Mouse (Mus musculus): ENCODE results near the gene Hist1h2bg. TPM values are rescaled to one million over a fixed set of nuclear protein-coding genes. Genes with fewer than 3 reads are reported as not detected.

Gene Hist1h2bg
- polyA plus RNA-seq, 1 experiment, result 9.8 TPM

DNA sequence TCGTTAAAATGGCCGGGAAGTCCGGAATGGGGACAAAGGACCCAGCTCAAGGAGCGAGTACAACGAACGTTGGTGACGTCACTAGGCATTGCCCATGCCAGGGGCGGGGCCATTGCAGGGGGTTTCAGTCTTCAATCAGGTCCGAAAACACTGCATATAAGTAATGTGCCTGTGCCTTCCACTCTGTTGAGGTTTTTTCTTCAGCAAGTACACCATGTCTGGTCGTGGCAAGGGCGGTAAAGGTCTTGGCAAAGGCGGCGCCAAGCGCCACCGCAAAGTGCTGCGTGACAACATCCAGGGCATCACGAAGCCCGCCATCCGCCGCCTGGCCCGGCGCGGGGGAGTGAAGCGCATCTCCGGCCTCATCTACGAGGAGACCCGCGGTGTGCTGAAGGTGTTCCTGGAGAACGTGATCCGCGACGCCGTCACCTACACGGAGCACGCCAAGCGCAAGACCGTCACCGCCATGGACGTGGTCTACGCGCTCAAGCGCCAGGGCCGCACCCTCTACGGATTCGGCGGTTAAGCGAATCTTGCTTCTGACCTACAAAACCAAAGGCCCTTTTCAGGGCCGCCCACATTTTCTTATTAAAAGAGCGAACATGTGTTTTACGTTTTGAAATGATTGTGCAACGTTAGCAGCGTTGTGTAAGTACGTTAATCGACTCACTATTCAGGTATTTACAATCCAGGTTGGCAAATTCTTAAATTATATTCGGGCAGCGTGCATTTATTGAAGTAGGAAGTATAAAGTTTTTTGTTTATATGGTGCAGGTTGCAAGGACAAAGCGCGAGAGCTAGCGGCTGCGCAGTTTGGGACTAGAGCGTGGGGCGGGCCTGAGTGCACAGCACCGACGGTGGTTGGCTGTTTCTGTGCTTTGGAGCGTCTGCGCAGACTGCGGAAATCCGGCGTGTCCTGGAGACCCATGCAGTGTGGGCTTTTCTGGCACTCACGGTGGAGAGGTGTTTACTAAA lies 40.0 kb upstream of the Hist1h2bg start, which contains the start of gene Hist1h4h:
TSS of gene Hist1h4h (plus strand) at position 150 of the 975 bp plus-strand sequence.
- Histone ChIP-seq H3K4me1 (ENCODE audit: control insufficient read depth, insufficient read depth, low read length) (peaks cover 15% of the 10 kb centered on the region), H3K27ac (ENCODE audit: insufficient read depth, low read depth, low read length) (peak within 1 kb of the TSS; percentile 95), H3K4me3 (ENCODE audit: insufficient read depth, low read length) (peak within 1 kb of the TSS; percentile 71)
- TF ChIP-seq POLR2A (IDR thresholded peaks at IDR 0.05; ENCODE audit: borderline replicate concordance, low read depth, low read length), result peak; percentile 96
- TF ChIP-seq CTCF (IDR thresholded peaks at IDR 0.05; ENCODE audit: low read depth, low read length), result no peak

DNA sequence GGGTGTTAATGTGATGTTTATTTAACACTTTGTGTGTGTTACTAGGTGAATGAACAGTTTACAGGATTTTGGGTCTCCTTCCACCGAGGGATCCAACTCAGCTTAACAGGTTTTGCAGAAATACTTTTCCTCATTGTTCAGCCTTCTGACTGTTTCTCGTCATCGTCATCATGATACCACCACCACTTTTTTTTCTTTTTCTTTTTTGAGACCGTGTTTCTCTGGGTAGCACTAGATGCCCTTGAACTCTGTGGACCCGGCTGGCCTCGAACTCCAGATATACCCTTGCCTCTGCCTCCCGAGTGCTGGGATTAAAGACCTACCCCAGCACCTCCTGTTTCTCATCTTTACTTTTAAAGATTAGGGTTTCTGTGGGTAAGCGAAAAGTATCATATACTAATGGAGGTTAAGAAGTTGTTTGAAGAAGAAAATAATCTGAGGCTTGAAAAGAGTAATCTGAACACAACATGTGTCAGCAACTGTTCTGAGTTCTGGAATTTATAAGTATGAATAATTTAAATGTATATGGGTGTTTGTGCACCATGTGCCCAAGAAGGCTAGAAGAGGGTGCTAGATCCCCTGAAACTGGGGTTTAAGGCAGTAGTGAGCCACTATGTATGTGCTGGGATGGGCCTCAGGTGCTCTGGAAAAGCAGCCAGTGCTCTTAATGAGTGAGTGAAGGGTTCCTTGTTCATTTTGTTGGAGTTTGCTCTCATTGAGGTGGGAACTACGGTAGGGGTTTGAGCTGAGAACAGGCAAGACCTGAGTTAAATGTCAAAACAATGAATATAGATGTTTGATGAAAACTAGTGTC lies 38.7 kb upstream of the Hist1h2bg start:
- Histone ChIP-seq H3K27ac (ENCODE audit: insufficient read depth, low read depth, low read length) (peak overlapping the region; percentile 75), H3K4me1 (ENCODE audit: control insufficient read depth, insufficient read depth, low read length) (peaks cover 19% of the 10 kb centered on the region), H3K4me3 (ENCODE audit: insufficient read depth, low read length) (peak overlapping the region; percentile 54)
- TF ChIP-seq POLR2A (IDR thresholded peaks at IDR 0.05; ENCODE audit: borderline replicate concordance, low read depth, low read length) (no peak), CTCF (IDR thresholded peaks at IDR 0.05; ENCODE audit: low read depth, low read length) (no peak)

DNA sequence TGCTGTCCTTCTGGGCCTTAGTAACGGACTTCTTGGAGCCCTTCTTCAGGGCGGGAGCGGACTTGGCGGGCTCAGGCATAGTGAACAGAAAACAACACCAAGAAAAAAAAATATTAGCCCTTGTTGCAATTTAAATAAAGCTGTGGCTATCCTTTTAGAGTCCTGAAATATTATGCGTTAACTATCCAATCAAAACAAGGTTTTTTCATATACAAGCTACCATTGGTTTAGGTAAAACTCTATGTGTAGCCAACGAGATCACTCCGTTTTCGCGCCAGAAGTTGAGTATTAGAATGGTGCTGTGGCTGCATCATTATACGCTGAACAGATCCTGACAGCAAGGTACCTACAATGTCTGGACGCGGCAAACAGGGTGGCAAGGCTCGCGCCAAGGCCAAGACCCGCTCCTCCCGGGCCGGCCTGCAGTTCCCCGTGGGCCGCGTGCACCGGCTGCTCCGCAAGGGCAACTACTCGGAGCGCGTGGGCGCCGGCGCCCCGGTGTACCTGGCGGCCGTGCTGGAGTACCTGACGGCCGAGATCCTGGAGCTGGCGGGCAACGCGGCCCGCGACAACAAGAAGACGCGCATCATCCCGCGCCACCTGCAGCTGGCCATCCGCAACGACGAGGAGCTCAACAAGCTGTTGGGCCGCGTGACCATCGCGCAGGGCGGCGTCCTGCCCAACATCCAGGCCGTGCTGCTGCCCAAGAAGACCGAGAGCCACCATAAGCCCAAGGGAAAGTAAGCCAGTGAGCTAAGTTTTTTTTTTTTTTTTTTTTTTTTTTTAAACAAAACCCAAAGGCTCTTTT lies 37.4 kb upstream of the Hist1h2bg start, which contains the start of gene Hist1h2af:
TSS of gene Hist1h2af (plus strand) at position 347 of the 808 bp plus-strand sequence.
- Histone ChIP-seq H3K27ac (ENCODE audit: insufficient read depth, low read depth, low read length) (peak within 1 kb of the TSS; percentile 84), H3K4me3 (ENCODE audit: insufficient read depth, low read length) (peak within 1 kb of the TSS; percentile 63), H3K4me1 (ENCODE audit: control insufficient read depth, insufficient read depth, low read length) (peaks cover 28% of the 10 kb centered on the region)

DNA sequence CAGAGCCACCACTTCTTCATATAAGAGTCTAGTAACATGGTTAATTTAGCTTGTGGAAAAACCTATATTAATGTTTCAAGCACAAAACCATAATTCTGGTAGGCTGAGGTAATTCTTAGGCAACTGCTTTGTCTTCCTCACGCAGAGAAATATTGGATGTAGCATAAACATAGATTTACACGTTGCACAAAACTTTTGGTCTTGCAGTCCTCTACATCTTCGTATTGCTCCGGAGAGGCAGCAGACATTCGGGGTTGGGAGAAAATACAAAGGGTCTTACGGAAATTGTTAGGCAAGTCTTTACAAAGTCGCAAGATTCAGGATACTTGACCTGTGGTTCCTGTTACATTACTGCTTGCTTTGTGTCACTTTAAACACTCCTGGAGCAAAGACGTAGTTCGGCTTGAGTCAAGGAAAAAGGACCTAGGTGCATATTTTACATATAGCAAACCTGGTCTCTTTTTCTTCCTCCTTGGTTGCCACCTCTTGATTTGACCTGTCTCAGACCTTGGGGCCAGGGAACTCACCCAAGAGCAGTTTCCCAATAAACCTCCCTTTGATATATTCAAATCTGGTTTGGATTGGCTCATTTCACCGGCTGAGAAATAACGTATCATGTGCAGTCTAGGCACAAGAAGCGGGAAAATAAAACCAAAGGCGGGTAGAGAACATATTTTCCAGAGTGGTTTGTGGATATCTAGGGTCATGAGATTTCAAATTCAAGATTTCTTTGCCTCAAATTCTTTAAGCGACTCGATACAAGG lies 36.6 kb upstream of the Hist1h2bg start:
- TF ChIP-seq POLR2A (IDR thresholded peaks at IDR 0.05; ENCODE audit: borderline replicate concordance, low read depth, low read length), result no peak
- TF ChIP-seq CTCF (IDR thresholded peaks at IDR 0.05; ENCODE audit: low read depth, low read length), result no peak
- Histone ChIP-seq H3K4me1 (ENCODE audit: control insufficient read depth, insufficient read depth, low read length) (peaks cover 29% of the 10 kb centered on the region), H3K4me3 (ENCODE audit: insufficient read depth, low read length) (peak overlapping the region; percentile 63), H3K27ac (ENCODE audit: insufficient read depth, low read depth, low read length) (peak overlapping the region; percentile 84)

DNA sequence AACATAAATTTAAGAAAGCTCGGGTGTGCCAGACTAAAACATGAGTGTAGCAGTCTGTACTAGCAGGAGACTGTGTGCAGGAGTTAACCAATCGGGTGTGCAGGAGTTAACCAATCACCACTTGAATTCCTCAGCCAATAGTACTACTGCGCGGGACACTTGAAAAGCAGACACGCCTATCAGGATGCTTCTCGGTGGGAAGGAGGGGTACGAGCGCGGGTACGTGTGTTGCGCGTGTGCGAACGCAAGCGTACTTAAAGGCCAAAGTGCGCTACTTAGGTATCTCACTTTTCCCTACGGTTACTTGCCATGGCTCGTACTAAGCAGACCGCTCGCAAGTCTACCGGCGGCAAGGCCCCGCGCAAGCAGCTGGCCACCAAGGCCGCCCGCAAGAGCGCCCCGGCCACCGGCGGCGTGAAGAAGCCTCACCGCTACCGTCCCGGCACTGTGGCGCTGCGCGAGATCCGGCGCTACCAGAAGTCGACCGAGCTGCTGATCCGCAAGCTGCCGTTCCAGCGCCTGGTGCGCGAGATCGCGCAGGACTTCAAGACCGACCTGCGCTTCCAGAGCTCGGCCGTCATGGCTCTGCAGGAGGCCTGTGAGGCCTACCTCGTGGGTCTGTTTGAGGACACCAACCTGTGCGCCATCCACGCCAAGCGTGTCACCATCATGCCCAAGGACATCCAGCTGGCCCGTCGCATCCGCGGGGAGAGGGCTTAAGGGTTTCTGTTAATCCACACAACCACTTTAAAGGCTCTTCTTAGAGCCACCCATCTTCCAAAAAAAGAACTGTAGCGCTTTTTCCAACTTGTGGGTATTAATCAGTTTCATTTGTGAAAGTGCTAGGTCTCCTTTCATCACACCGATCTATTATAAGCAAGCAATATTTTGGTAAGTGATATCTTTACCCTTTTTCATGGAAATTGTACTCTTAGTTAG lies 35.8 kb upstream of the Hist1h2bg start, which contains the start of gene Hist1h3g:
TSS of gene Hist1h3g (plus strand) at position 286 of the 939 bp plus-strand sequence.
- H3K27ac ChIP-seq (ENCODE audit: insufficient read depth, low read depth, low read length), result peak within 1 kb of the TSS; percentile 84
- H3K4me3 ChIP-seq (ENCODE audit: insufficient read depth, low read length), result peak within 1 kb of the TSS; percentile 63
- peaks cover 29% of the 10 kb centered on the region for H3K4me1 ChIP-seq (ENCODE audit: control insufficient read depth, insufficient read depth, low read length)

DNA sequence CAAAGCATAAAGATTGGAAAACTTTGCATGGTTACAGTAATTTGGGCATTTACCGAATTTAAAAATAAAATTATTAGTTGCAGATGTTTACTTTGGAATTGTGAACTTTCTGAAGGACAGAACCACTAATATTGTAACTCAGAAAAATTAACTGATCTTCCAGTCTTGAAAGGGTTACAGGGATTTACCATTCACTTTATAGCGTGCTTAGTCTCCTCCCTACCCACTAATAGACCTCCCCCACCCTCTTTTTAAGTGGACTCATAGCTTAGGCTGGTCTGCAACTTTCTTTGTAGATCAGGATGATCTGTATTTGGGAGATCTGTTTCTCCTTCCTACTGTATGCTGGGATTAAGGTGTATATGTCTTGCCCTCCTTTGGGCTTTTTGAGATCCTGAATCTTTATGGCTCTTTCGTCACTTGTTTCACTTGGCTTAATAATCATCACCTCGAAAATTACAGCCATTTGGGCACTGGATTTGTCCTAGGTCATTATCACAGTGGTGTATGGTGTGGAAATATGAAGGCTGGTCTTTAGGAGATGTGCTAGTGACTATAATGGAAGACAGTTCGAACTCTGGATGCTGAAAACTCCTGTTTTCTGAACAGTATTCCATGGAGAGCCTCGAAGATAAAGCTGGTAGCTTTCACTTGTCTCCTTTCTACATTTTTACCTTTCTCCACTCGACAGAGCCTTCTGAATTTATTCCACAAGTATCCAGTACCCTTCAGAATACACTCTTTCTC lies 34.9 kb upstream of the Hist1h2bg start:
- Histone ChIP-seq H3K4me1 (ENCODE audit: control insufficient read depth, insufficient read depth, low read length) (peaks cover 29% of the 10 kb centered on the region), H3K27ac (ENCODE audit: insufficient read depth, low read depth, low read length) (peak overlapping the region; percentile 55), H3K4me3 (ENCODE audit: insufficient read depth, low read length) (peak overlapping the region; percentile 45)
- no peak for TF ChIP-seq POLR2A (IDR thresholded peaks at IDR 0.05; ENCODE audit: borderline replicate concordance, low read depth, low read length)
- no peak for TF ChIP-seq CTCF (IDR thresholded peaks at IDR 0.05; ENCODE audit: low read depth, low read length)

DNA sequence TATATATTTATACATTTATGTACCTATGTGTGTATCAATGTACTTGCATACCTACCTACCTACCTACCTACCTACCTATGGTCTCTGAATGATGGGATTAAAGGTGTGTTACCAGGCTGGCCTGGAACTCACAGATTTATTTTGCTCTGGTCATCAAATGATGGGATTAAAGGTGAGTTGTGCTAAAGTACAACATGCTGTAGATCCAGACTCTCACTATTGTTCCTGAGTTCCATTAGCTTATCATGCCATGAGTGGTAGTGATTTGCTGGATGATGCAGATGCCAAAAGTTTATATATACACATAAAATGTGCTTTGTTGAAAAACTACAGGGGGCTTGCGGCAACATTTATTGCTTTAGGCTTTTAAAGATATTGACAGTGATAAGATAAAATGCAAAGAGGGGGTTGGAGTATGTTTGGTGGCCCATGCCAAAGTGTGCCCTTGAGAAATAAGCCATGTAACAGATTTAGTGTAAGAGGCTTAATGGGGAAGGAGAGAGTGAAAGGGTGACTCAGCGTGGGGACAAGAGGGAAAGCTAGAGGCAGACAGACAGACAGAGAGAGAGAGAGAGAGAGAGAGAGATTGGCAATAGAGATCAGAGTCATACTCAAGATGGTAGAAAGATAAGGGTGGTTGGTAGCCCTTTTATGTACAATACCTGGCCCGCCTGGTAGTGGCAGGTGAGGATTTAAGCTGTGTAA lies 34.0 kb upstream of the Hist1h2bg start:
- Histone ChIP-seq H3K4me3 (ENCODE audit: insufficient read depth, low read length) (no peak overlapping the region), H3K27ac (ENCODE audit: insufficient read depth, low read depth, low read length) (peak overlapping the region; percentile 16; the same call in 1 of the 2 replicates), H3K4me1 (ENCODE audit: control insufficient read depth, insufficient read depth, low read length) (peaks cover 29% of the 10 kb centered on the region)
- TF ChIP-seq CTCF (IDR thresholded peaks at IDR 0.05; ENCODE audit: low read depth, low read length) (no peak), POLR2A (IDR thresholded peaks at IDR 0.05; ENCODE audit: borderline replicate concordance, low read depth, low read length) (no peak)
